Comparison of ENCODE assay signal across 22 mouse cellular contexts in the genomic region with DNA sequence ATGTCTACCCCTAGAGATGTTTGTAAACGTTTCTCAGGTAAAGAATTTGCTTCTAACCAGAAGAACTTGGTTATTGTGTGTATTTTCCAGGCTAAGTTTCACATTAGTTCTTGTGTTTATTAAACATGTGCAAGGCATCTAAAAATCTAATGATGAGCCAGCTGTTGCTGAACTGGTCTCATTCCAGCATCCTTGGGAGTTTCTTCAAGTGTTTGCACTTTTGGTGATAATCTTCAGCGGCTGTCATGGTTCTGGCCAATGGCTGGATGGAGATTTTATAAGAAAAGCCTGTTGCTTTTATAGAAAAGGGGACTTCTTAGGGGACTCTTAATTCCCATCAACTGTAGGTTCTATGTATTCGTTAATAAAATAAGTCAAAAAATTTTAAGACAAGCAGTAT.
DNase-seq lines count a peak whose midpoint lies in the region.
"Had no signal": no experiment of that assay in that cellular context is flagged by ENCODE, and none has a peak within 500 bp of the region (broad histone marks: within the 10 kb centered on the region; RNA-seq: fewer than 3 reads in every experiment).

No protein-coding gene starts in this region.

- H3K4me1 ChIP-seq in heart, embryonic 10.5 days = peaks cover 4% of the 10 kb centered on the region; the same call in 1 of the 2 replicates
- H3K4me1 ChIP-seq: embryonic facial prominence, embryonic 10.5 days; forebrain, embryonic 15.5 days had no signal

- intact Hi-C loops in heart, postnatal 10 days (cut with DNase I) = no loop called here
- intact Hi-C loops in heart, postnatal 36 days (cut with DNase I) = loop anchor here (5.0 kb wide), 1 partner anchor 40 kb away; no protein-coding TSS in a partner anchor

- H3K4me3 ChIP-seq in heart, embryonic 10.5 days = no peak overlapping the region
- H3K4me3 ChIP-seq: embryonic facial prominence, embryonic 10.5 days; forebrain, embryonic 15.5 days; heart, embryonic 15.5 days; hindbrain, embryonic 12.5 days; layer of hippocampus, adult 2 months had no signal

- 74% methylated on average over 3 of the region's 3 CpGs for WGBS in heart, embryonic 10.5 days

- no peaks in the 10 kb centered on the region for H3K27me3 ChIP-seq in heart, embryonic 10.5 days (ENCODE audit: insufficient read depth, poor library complexity, severe bottlenecking)
- H3K27me3 ChIP-seq: CH12.LX; forebrain, embryonic 15.5 days; heart, embryonic 15.5 days; hindbrain, embryonic 12.5 days had no signal

- no peaks in the 10 kb centered on the region for H3K9me3 ChIP-seq in heart, embryonic 10.5 days
- H3K9me3 ChIP-seq: embryonic facial prominence, embryonic 10.5 days; forebrain, embryonic 15.5 days; G1E; heart, embryonic 15.5 days; hindbrain, embryonic 12.5 days had no signal

- no peak overlapping the region for H3K27ac ChIP-seq in heart, embryonic 10.5 days
- H3K27ac ChIP-seq: embryonic facial prominence, embryonic 10.5 days; forebrain, embryonic 15.5 days; heart, embryonic 15.5 days; hindbrain, embryonic 12.5 days; layer of hippocampus, adult 2 months had no signal

- DNase-seq in heart, adult 8-10 months (ENCODE audit: low spot score) = peak; percentile 65
- no peak for DNase-seq in heart, embryonic 10.5 days (ENCODE audit: low spot score)
- DNase-seq in lung, postnatal 10 days = peak; percentile 2
- no peak for DNase-seq in lung, postnatal 4 days
- peak; percentile 56 to 69 for DNase-seq in heart, postnatal 10 days
- peak; percentile 10 to 18 for DNase-seq in heart, postnatal 36 days
- DNase-seq in cerebellum, adult 9-10 months = no peak
- DNase-seq: adrenal gland, adult 2 months; B cell, adult 2 months; cerebellum, adult 11 months; cerebellum, postnatal 10 days; midbrain, embryonic 14.5 days; retina, postnatal 1 day; right cerebral cortex, postnatal 25 days; thymus, postnatal 25 days had no signal

- H3K36me3 ChIP-seq in heart, embryonic 10.5 days = no peaks in the 10 kb centered on the region
- H3K36me3 ChIP-seq: embryonic facial prominence, embryonic 10.5 days; forebrain, embryonic 15.5 days; G1E; heart, embryonic 15.5 days; hindbrain, embryonic 12.5 days had no signal

Comparison
In these comparisons a context has a peak if more than half of its experiments do, and no peak if none do; other contexts are left out.
1. DNase-seq: peak in heart, adult 8-10 months (single experiment), lung, postnatal 10 days (single experiment), heart, postnatal 10 days (2 of 2) and heart, postnatal 36 days (2 of 2); none in heart, embryonic 10.5 days (single experiment), lung, postnatal 4 days (0 of 2) and cerebellum, adult 9-10 months (single experiment).